Mouse (Mus musculus): ENCODE results near the gene Tcl1b5.

Tcl1b5 gene

DNA sequence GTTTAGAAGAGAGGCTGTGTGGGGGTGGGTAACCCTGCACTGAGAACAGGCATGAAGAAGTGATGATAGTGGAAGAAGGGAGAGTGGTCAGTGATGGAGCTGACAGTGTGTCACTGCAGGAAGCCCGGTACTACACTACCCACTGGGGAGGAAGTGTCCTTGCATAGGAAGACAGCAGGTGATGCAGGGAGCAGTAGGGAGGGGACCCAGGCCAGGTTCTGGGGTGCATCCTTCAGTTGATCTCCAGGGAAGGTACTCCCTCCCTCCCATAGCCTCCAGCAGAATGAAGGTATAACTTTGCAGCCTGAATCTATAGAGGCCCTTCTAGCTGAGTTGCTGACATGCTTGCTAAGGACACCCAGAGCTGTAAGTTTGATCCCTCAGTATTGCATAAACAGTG is 30.9 kb downstream of the Tcl1b5 start:
- in situ Hi-C loops (cut with MboI; ENCODE audit: low sequenced_read_pairs), result no loop called here

GRCm38 (mm10) chr12:105208441-105208840 is 32.3 kb downstream of the Tcl1b5 start:
- in situ Hi-C loops (cut with MboI; ENCODE audit: low sequenced_read_pairs), result no loop called here

DNA sequence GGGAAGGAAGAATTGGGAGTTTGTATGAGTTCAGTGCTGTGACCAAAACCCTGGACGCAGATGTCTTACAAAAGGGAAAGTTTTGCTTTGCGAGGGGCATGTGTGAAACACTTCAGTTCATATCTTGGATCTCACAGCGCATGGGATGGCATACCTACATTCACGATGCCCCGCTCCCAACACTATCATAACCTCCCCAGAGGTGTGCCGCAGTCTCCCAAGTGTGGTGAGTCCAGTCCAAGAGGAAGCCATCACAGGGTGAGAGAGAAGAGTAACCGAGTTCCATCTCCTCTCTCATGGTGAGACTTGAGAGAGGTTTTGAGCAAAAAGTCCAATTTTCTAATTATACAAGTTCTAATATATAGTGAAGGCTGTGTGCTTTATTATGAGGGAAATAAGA is 33.1 kb downstream of the Tcl1b5 start:
- in situ Hi-C loops (cut with MboI; ENCODE audit: low sequenced_read_pairs), result no loop called here

- in situ Hi-C loops (cut with MboI; ENCODE audit: low sequenced_read_pairs), result no loop called here
These were observed 41.1 kb downstream of the Tcl1b5 start for GRCm38 (mm10) chr12:105217101-105217760.

GRCm38 (mm10) chr12:105222601-105223319 is 46.6 kb downstream of the Tcl1b5 start, which contains the start of gene Tcl1:
Gene Tcl1 (minus strand): TSS chr12:105222793.
- in situ Hi-C loops (cut with MboI; ENCODE audit: low sequenced_read_pairs), result no loop called here

DNA sequence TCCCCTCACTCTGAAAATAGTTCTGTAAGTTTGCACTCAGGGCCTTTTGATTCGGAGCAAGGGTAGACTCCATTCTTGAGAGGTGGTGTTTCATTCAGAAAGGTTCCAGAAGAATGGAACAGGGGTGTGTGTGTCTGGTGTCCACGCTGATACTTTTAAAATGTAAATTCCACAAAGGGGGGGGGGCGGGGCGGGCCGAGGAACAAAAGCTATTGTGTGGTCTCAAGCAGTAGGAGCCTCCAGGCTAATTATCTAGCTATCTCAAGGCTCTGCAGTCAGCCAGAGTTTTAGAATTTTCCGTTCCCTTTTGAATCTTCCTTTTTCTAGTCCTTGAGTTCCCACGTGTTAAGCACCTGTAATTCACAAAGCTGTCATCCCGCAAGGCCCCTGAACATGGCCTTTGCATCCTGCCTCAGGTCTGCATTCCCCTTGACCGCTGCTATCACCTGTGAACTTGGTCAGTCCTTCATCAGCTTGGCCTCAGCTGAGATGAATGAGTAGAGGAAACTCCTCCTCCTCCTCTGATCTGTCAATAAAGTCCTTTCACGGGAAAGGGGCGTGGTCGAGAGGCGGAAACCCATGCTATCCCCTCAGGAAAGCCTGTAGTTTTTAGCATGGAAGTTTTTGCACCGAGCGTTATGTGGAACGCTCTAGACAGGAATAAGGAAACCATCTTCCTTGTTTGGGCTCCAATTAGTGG is 48.6 kb downstream of the Tcl1b5 start:
- in situ Hi-C loops (cut with MboI; ENCODE audit: low sequenced_read_pairs), result no loop called here

Measured in CH12F3 (cell line).